Mouse (Mus musculus) bone marrow macrophage, adult 2 months (primary cell): ENCODE measurements around the gene Lamb3. TPM values are rescaled to one million over a fixed set of nuclear protein-coding genes. Genes with fewer than 3 reads are reported as not detected.

ENCODE experiments used
- H3K27ac ChIP-seq: 2 replicates; pipeline ENCODE4 v1.5.1; 2012; ENCODE audit warnings: low read depth, low read length; ENCODE audit not compliant: insufficient read depth
- H3K4me1 ChIP-seq: 2 replicates; pipeline ENCODE4 v1.6.1; 2012; ENCODE audit warnings: low read length; ENCODE audit not compliant: control insufficient read depth, insufficient read depth
- H3K4me3 ChIP-seq: 2 replicates; pipeline ENCODE4 v1.5.1; 2012; ENCODE audit warnings: mild to moderate bottlenecking, low read length, moderate library complexity; ENCODE audit not compliant: insufficient read depth
- CTCF ChIP-seq: IDR thresholded peaks from 2 replicates; pipeline ENCODE4 v1.5.1; 2012; ENCODE audit warnings: low read depth, mild to moderate bottlenecking, low read length, moderate library complexity
- POLR2A ChIP-seq: IDR thresholded peaks from 2 replicates; pipeline ENCODE4 v1.6.1; 2012; ENCODE audit warnings: mild to moderate bottlenecking, low read depth, low read length, borderline replicate concordance
- polyA plus RNA-seq: library from polyadenylated mRNA; stranded (reverse); fragments of >200 nt; gene quantifications from 2 replicates; pipeline ENCODE4 v1.2.4, GENCODE M21; 2012; ENCODE audit not compliant: missing spikeins, insufficient read depth, insufficient read length

Gene Lamb3
- polyA plus RNA-seq, 1 experiment, result 0.50 TPM

DNA sequence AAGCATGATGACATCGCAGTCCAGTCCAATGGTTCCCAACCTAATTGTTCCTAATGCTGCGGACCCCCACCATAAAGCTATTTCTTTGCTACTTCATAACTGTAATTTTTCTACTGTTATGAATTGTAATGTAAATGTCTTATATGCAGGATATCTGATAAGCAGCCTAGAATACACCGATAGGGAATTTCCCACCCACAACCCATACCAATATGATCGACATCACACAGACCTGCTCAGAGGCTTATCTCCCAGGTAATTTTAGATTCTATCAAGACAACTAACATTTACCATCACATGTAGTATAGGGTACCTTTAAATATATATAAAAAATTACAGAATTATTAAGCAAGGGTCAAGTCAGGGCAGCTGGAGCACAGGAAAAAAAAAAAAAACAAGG, 18.6 kb downstream of the Lamb3 start:
- Histone ChIP-seq H3K27ac (no peak overlapping the region), H3K4me1 (peaks cover 14% of the 10 kb centered on the region), H3K4me3 (no peak overlapping the region)
- no peak for TF ChIP-seq POLR2A
- TF ChIP-seq CTCF, result no peak

DNA sequence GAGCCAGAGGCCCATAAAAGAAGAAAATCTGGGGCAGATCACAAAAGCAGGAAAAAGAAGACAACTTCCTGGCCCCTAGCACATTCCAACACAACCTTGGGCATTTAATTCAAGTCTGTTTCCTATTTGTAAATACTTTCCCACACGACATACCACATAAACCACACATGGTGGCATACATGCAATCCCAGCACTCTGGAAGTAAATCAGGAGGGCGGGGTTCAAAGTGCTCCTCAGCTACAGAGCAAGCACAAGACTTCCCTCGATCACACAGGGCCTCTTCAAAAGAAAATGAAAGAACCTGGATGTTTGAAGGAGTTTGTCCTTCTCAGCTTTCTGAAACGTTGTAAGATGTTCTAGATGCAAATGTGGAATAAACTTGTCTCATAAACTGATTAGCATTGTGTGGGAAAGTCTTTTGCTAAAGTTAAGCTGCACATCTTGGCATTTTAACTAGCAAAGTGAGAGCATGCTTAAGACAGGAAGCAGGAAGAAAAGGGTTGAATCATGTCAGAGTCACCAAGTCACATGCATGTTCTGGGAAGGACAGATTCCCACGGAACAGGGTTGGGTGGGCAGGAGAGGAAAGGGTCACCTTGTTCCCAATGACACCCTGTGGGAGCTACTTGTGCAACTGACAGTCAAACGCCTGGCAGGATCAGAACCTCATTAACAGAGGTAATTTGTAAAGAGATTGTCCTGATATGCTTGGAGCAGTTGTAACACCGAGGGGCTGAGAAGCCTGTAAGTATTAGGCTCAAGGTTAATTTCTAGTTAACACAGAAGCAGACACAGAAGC, 19.4 kb downstream of the Lamb3 start:
- peaks cover 12% of the 10 kb centered on the region for H3K4me1 ChIP-seq
- no peak for TF ChIP-seq POLR2A
- no peak for TF ChIP-seq CTCF
- no peak overlapping the region for H3K4me3 ChIP-seq
- no peak overlapping the region for H3K27ac ChIP-seq

DNA sequence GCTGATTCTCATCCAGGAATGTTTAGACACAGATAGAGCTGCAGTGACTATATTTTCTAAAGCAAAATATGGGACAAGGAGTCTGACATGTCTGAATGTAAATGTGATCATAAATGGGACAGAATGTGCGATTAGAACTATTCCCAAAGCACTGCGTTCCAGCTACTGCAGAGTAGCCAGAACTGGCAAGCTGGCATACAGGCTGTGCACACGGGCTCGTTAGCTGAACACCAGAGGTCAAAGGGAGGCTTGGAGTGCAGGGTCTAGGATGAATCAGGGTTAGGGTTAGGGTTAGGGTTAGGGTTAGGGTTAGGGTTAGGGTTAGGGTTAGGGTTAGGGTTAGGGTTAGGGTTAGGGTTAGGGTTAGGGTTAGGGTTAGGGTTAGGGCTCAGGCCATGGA, 20.0 kb downstream of the Lamb3 start:
- Histone ChIP-seq H3K4me3 (no peak overlapping the region), H3K27ac (no peak overlapping the region), H3K4me1 (peaks cover 12% of the 10 kb centered on the region)
- TF ChIP-seq CTCF, result no peak
- TF ChIP-seq POLR2A, result no peak

DNA sequence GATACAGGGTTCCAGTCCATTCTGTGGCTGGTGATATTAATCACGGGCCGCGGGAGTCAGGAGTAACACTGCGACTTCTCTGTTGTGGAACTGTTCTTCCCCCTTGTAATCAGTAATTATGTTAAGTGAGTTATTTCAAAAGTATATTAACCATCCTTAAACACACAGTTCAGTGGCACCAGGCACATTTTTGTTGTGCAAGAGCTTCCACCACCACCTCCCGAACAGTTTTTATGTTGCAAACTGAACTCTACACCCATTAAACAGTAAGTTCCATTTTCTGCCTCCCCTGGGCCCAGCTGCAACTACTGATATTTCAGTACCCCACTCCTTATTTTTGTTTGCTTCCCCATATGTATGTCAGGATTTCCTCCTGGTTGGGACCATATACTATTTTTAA, 22.1 kb downstream of the Lamb3 start:
- Histone ChIP-seq H3K4me3 (no peak overlapping the region), H3K4me1 (peaks cover 12% of the 10 kb centered on the region), H3K27ac (no peak overlapping the region)
- TF ChIP-seq CTCF (no peak), POLR2A (no peak)

DNA sequence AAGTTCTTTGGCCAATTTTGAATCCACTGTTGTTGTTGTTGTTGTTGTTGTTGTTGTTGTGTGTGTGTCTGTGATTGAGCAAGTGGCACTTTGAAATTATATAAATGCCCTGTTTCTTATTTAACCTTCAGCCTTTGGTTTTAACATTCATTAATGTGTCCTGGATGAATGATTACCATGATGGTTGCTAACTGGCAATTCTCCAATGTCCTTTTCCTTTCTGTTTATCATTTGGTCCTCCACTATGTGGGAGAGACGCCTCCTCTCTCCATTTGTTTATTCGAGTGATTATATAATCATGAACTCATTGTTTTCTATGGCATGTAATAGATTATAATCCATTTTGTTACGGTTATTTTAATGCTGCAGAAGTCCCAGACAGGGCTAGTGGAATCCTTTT, 23.0 kb downstream of the Lamb3 start:
- TF ChIP-seq CTCF (no peak), POLR2A (no peak)
- Histone ChIP-seq H3K27ac (no peak overlapping the region), H3K4me3 (no peak overlapping the region), H3K4me1 (peaks cover 12% of the 10 kb centered on the region)

DNA sequence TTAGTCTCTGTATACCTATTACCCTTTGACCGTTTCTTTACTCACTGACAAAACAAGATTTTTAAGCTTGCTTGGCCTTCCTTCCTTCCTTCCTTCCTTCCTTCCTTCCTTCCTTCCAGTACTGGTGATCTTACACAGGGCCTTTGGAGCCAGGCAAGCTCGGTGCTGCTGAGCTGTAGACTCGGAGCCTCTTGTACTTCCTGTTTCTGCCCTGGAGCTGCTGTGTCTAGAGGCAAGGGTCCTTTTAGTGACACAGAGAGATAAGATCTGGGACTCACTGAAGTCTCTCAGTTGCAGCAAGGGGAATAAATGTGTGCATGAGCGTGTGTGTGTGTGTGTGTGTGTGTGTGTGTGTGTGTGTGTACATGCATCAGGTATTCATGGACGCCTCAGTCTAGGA, 23.4 kb downstream of the Lamb3 start:
- Histone ChIP-seq H3K4me1 (peaks cover 12% of the 10 kb centered on the region), H3K4me3 (no peak overlapping the region), H3K27ac (no peak overlapping the region)
- no peak for TF ChIP-seq POLR2A
- TF ChIP-seq CTCF, result no peak

DNA sequence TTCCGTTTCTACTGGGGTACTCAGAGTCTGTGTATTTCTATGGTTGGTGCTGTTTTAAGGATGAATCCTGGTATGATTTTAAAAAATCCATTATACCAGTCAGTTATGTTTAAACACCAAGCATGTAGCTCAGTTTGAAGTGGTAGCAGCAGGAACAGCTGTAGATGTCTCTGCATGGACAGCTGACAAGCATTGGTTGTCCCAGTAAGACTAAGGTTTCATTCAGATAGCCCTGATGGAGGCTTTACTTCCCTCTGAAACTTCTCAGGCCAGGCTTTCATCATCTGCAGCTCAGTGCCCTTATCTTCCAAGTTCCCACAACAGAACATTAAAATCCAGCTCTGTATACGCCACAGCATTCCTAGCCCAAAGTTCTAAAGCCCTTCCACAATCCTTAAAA, 25.2 kb downstream of the Lamb3 start:
- no peak overlapping the region for H3K27ac ChIP-seq
- peaks cover 3% of the 10 kb centered on the region; the same call in 1 of the 2 replicates for H3K4me1 ChIP-seq
- no peak overlapping the region for H3K4me3 ChIP-seq
- TF ChIP-seq POLR2A (no peak), CTCF (no peak)

DNA sequence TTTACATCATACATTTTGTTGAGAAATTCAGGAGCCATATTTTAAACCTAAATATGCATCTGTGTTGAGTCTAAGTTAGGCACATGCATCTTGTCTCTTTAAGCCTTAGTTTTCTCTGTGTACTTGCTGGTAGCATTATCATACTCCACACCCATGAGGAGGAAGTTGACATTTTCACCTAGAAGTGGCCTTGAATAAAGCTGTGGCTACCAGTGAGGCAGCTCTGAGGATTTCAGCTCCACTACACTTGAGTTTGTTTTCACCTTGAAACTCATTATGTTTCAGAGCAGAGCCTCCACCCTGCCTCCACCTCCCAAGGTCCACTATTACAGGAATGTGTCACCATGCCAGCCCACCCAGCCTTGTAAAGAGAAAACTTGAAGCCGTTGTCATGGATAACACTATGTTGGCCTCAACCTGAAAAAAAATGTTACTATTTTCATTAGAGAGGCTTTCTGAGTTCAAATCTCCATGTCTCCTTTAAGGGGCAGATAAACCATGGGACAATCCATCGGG, 26.7 kb downstream of the Lamb3 start:
- no peak overlapping the region for H3K4me3 ChIP-seq
- TF ChIP-seq CTCF (no peak), POLR2A (no peak)
- no peak overlapping the region for H3K27ac ChIP-seq
- H3K4me1 ChIP-seq, result peaks cover 3% of the 10 kb centered on the region; the same call in 1 of the 2 replicates

DNA sequence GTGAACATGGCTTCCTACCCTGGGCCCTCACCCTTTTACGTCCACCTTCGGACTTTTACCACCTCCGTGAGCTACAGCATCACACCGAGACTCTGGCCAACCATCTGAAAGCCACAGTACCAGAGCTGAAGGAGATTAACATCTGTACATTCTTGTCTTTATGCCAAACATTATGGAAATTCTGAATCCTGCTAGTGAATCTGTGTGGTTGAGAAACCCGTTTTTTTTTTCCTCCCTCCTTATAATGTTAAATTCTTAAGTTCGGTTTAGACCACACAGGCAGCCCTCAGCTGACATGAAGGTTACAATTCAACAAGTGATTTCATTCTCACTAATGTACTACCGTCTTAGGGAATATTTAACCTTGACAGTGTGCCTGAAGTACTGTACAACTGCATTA, 27.4 kb downstream of the Lamb3 start:
- peaks cover 3% of the 10 kb centered on the region; the same call in 1 of the 2 replicates for H3K4me1 ChIP-seq

DNA sequence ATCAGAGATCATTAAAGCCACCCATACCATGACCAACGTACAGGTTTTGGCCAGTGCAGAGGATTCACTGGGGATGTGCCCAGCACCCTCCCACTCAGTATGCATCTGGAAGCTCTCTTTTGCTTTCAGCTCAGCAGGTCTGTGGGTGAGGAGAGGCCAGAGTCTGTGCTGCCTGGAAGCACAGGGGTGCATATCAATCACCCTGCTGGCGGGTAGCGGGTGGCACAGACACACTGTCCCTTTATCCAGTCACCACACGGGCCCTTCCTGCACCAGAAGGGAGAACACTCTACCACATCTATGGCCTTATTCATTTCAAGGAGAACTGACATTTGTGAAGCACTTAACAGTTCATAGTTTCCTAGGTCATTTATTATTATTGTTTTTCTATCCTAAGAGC, 30.9 kb downstream of the Lamb3 start:
- Histone ChIP-seq H3K27ac (no peak overlapping the region), H3K4me3 (no peak overlapping the region), H3K4me1 (peaks cover 13% of the 10 kb centered on the region)
- TF ChIP-seq POLR2A, result no peak
- no peak for TF ChIP-seq CTCF

More for the DNA sequence above, 27.4 kb downstream of the Lamb3 start:
- TF ChIP-seq POLR2A (no peak), CTCF (no peak)
- Histone ChIP-seq H3K4me3 (no peak overlapping the region), H3K27ac (no peak overlapping the region)
